In genomic region chr2:152965555-152965954, GRCm38 (mm10) we compare ENCODE assay signal across 33 mouse cellular contexts. TPM values are rescaled to one million over a fixed set of nuclear protein-coding genes. Genes with fewer than 3 reads are reported as not detected.
"Had no signal": no experiment of that assay in that cellular context is flagged by ENCODE, and none has a peak within 500 bp of the region (broad histone marks: within the 10 kb centered on the region; RNA-seq: fewer than 3 reads in every experiment).

No protein-coding gene starts in this region.

- H3K27me3 ChIP-seq: limb, embryonic 12.5 days; lung, embryonic 15.5 days; midbrain, embryonic 12.5 days had no signal

- DNase-seq: left cerebral cortex, postnatal 4 days; liver; liver, embryonic 13.5 days; liver, postnatal 0 days; lung, adult 18-20 months; lung, adult 2 months; lung, embryonic 14.5 days; lung, postnatal 10 days; lung, postnatal 14 days; lung, postnatal 36 days; lung, postnatal 4 days; midbrain, embryonic 14.5 days had no signal

- ATAC-seq: liver, embryonic 12.5 days; liver, postnatal 0 days; lung, postnatal 0 days; midbrain, embryonic 13.5 days; midbrain, embryonic 15.5 days; midbrain, embryonic 16.5 days had no signal

RNA-seq across cellular contexts. Expression of gene Ttll9, which starts 3.3 kb away (rescaled TPM):
- polyA plus RNA-seq: macrophage, myocyte had no signal

RNA-seq across cellular contexts. Expression of gene Dusp15, which starts 14.1 kb away (rescaled TPM):
- polyA plus RNA-seq: liver, adult 2 months; liver, embryonic 11.5 days; liver, embryonic 12.5 days; liver, embryonic 13.5 days; liver, embryonic 15.5 days; liver, embryonic 16.5 days; liver, postnatal 0 days; lung, embryonic 16.5 days; lung, postnatal 0 days; macrophage had no signal

RNA-seq across cellular contexts. Expression of gene Foxs1, which starts 32.5 kb away (rescaled TPM):
- polyA plus RNA-seq: limb, embryonic 12.5 days; liver, embryonic 12.5 days; macrophage had no signal

RNA-seq across cellular contexts. Expression of gene Mylk2, which starts 54.4 kb away (rescaled TPM):
- polyA plus RNA-seq: limb, embryonic 10.5 days; limb, embryonic 11.5 days; limb, embryonic 12.5 days; liver, adult 2 months; liver, embryonic 11.5 days; liver, embryonic 12.5 days; liver, embryonic 13.5 days; liver, embryonic 14.5 days; liver, postnatal 0 days; lung, embryonic 14.5 days; macrophage; midbrain, embryonic 11.5 days; midbrain, embryonic 12.5 days; midbrain, embryonic 14.5 days; midbrain, embryonic 15.5 days; midbrain, postnatal 0 days; neural tube, embryonic 11.5 days had no signal
